Mouse (Mus musculus) forebrain, embryonic 12.5 days (tissue): ENCODE measurements around the gene Bdh1. TPM values are rescaled to one million over a fixed set of nuclear protein-coding genes. Genes with fewer than 3 reads are reported as not detected.
"Not testable (repeated sequence)": the region's sequence is repeated elsewhere in the genome, so short reads cannot be mapped to it uniquely, and the experiment has no call there.

ENCODE experiments used
- ATAC-seq: fragments of 200-750 bp; cut with Nextera tagmentation; 2 replicates; pipeline ENCODE4 v1.8.0; 2017; ENCODE audit warnings: moderate TSS enrichment; ENCODE audit not compliant: low FRiP score
- H3K27ac ChIP-seq: fragments of 300-500 bp; sonication (generic); 2 replicates; pipeline ENCODE4 v1.5.1; 2016; ENCODE audit warnings: mild to moderate bottlenecking
- H3K27me3 ChIP-seq: fragments of 300-500 bp; sonication (generic); 2 replicates; pipeline ENCODE4 v1.6.1; 2016; ENCODE audit warnings: mild to moderate bottlenecking
- H3K36me3 ChIP-seq: fragments of 300-500 bp; sonication (generic); replicated peaks from 2 replicates; pipeline ENCODE4 v1.6.1; 2016; ENCODE audit warnings: mild to moderate bottlenecking
- H3K4me1 ChIP-seq: fragments of 300-500 bp; sonication (generic); 2 replicates; pipeline ENCODE4 v1.6.1; 2016
- H3K4me2 ChIP-seq: fragments of 300-500 bp; sonication (generic); 2 replicates; pipeline ENCODE4 v1.6.1; 2016; ENCODE audit warnings: mild to moderate bottlenecking, moderate library complexity
- H3K4me3 ChIP-seq: fragments of 300-500 bp; sonication (generic); replicated peaks from 2 replicates; pipeline ENCODE4 v1.5.1; 2016; ENCODE audit warnings: mild to moderate bottlenecking
- H3K9ac ChIP-seq: fragments of 300-500 bp; sonication (generic); 2 replicates; pipeline ENCODE4 v1.6.1; 2016; ENCODE audit warnings: mild to moderate bottlenecking
- H3K9me3 ChIP-seq: fragments of 300-500 bp; sonication (generic); 2 replicates; pipeline ENCODE4 v1.6.1; 2016
- WGBS: fragments of 180-500 bp; shearing (Covaris S2); methylation state at CpG from one replicate; pipeline ENCODE4 v1.1.7; 2016; 5-methylcytosine and 5-hydroxymethylcytosine counted together
- polyA plus RNA-seq: library from polyadenylated mRNA; unstranded; fragments of >200 nt; fragmentation: Nextera tagmentation; extraction: Ambion mirVana; gene quantifications from 2 replicates; pipeline ENCODE4 v1.2.1, GENCODE M21; 2016

Gene Bdh1
- polyA plus RNA-seq, 1 experiment from 2014 or later = 51.1 TPM

DNA sequence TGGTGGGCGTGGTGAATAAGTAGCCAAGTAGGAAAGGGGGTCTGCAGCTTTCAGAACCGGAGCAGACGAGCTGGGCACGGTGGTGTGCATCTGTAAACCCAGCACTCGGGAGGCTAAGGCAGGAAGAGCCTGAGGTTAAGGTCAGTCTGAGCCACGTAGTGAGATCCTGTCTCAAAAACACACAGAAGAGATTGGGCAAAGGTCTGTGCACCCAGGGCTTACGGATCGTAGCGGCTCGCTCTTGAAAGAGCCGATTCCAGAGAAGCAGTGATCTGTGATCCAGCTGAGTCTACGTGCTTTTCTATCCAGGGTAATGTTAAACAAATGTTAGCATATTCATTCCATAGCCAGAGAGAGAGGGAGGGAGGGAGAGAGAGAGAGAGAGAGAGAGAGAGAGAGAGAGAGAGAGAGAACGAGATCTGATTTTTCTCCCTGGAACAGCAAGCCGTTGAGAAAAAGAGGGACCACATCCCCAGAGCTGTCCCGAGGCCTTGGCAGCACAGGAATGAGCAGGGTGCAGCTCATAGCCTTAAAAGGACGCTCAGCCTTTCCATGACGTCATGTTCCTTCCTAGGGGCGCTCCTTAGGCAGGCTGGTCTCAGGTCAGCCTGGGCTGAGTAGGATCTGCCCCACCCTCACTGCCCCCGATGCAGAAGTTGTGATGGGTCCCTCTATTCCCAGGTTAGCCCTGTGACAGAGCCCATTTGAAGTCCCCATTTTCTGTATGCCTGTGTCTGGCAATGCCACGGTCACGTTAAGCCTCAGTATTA, 33.4 kb downstream of the Bdh1 start:
- H3K27me3 ChIP-seq = peaks cover 5% of the 10 kb centered on the region
- ATAC-seq = no peak
- peaks cover 16% of the 10 kb centered on the region for H3K4me1 ChIP-seq
- H3K27ac ChIP-seq = no peak overlapping the region
- peaks cover 17% of the 10 kb centered on the region for H3K36me3 ChIP-seq
- no peak overlapping the region for H3K4me3 ChIP-seq
- H3K9me3 ChIP-seq = no peaks in the 10 kb centered on the region
- no peak overlapping the region for H3K4me2 ChIP-seq
- H3K9ac ChIP-seq = no peak overlapping the region
- WGBS = 74% methylated on average over 21 of the region's 21 CpGs

DNA sequence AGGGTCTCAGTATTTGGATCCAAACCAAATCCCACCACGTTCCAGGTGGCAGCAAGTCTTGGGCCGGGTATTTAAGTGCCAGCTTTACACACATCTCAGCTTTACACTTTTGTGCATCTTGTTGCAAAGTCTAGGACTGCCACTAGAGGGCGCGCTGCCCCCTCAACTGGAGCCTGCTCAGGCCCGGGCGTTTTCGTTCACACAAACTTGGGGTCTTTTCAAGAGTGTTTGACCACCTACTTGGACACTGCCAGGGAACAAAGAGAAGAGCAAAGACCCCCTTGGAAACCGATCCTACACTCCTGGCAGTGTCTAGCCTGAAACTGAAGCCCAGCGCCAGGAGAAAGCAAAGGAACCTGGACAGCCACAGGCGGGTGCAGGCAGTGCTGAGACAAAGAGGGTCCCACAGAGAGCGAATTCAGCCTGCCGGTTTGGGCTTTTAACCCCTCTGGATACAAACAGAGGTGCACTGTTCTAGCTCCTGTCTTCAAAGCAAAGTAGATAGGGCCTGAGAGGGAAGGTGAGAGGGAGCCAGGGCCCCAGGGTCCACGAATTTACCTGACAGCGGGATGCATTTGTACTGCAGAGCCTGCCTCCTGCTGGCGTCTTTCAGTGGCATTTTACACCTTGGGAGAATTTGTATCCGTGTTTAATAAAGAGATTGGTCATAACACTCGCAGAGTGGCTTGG, 36.3 kb downstream of the Bdh1 start:
- H3K9me3 ChIP-seq = no peaks in the 10 kb centered on the region
- peaks cover 13% of the 10 kb centered on the region for H3K27me3 ChIP-seq
- peak overlapping the region; percentile 76 for H3K27ac ChIP-seq
- H3K4me3 ChIP-seq = peak overlapping the region; percentile 33
- peak overlapping the region; percentile 56 for H3K4me2 ChIP-seq
- WGBS = 2% methylated on average over 17 of the region's 17 CpGs
- H3K36me3 ChIP-seq = peaks cover 10% of the 10 kb centered on the region
- H3K4me1 ChIP-seq = peaks cover 21% of the 10 kb centered on the region
- peak overlapping the region; percentile 46 for H3K9ac ChIP-seq
- ATAC-seq = peak; percentile 70

DNA sequence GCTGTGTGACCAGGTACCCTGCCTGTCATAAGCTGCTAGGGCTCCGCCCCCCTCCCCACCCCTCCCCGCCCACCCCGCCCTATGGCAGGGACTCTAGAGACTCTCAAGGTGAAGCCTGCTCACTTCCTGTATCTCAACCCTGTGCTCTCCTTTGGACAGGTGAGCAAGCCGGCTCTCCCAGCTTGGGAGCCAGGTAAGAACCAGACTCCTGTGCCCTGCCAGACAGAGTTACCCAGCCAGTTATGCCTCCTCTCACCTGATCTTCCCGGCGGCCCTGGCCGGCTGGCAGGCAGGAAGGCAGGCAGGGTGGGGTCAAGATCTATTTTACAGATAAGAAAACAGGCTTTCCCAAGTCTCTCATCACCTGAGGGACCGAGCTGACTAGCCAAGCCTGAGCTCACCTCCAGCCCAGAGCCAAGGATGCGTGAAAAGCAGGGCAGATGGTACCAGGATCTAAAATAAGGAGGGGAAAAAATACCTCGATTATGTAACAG, 37.9 kb downstream of the Bdh1 start:
- peaks cover 13% of the 10 kb centered on the region for H3K27me3 ChIP-seq
- no peak overlapping the region for H3K4me3 ChIP-seq
- peaks cover 21% of the 10 kb centered on the region for H3K4me1 ChIP-seq
- H3K27ac ChIP-seq = no peak overlapping the region
- H3K36me3 ChIP-seq = peaks cover 8% of the 10 kb centered on the region
- no peak for ATAC-seq
- no peak overlapping the region for H3K9ac ChIP-seq
- no peaks in the 10 kb centered on the region for H3K9me3 ChIP-seq
- no peak overlapping the region for H3K4me2 ChIP-seq
- WGBS = 35% methylated on average over 10 of the region's 10 CpGs

DNA sequence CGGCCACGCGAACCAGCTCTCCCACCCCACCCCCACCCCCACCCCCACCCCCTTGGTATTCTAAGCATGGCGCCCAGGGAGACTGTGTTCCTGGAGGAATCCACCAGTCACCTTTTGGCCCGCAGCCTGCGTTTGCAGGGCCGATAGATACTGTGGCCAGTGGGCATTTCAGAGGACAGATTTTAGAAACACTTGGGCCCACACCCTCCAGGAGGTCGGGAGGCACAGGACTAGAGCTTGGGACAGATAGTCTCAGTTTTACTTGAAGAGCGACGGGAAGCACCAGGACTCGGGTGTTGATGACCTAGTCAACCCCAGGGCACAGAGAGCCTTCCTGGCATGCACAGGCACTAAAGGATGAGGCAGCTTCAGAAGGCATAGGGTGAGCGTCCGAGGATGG, 38.4 kb downstream of the Bdh1 start:
- Histone ChIP-seq H3K4me2 (no peak overlapping the region), H3K27ac (no peak overlapping the region), H3K4me3 (no peak overlapping the region), H3K36me3 (peaks cover 8% of the 10 kb centered on the region), H3K4me1 (peaks cover 21% of the 10 kb centered on the region), H3K27me3 (peaks cover 13% of the 10 kb centered on the region), H3K9ac (no peak overlapping the region), H3K9me3 (no peaks in the 10 kb centered on the region)
- ATAC-seq = no peak
- WGBS = 58% methylated on average over 13 of the region's 13 CpGs

DNA sequence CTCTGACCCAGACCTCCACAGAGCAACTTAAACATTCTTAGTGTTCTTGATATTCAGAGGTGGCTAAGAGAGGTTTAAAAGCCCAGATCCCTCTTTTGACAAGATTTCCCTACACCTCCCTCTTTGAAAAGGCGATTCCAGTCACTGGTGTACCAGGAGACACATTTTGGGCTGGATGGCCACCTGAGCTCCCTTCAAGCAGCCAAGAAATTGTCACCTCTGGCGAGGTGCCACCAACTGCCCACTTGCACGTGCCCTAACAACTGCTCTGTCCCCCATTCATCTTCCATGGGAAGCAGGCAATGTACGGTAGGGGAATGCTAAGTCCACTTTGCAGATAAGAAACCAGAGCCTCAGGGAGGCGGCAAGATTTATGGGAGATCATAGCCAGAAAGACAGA, 39.0 kb downstream of the Bdh1 start:
- Histone ChIP-seq H3K9ac (no peak overlapping the region), H3K9me3 (no peaks in the 10 kb centered on the region), H3K4me1 (peaks cover 21% of the 10 kb centered on the region), H3K36me3 (peaks cover 8% of the 10 kb centered on the region), H3K27me3 (peaks cover 13% of the 10 kb centered on the region), H3K4me3 (no peak overlapping the region), H3K27ac (no peak overlapping the region), H3K4me2 (no peak overlapping the region)
- no peak for ATAC-seq
- WGBS = 89% methylated on average over 5 of the region's 5 CpGs

DNA sequence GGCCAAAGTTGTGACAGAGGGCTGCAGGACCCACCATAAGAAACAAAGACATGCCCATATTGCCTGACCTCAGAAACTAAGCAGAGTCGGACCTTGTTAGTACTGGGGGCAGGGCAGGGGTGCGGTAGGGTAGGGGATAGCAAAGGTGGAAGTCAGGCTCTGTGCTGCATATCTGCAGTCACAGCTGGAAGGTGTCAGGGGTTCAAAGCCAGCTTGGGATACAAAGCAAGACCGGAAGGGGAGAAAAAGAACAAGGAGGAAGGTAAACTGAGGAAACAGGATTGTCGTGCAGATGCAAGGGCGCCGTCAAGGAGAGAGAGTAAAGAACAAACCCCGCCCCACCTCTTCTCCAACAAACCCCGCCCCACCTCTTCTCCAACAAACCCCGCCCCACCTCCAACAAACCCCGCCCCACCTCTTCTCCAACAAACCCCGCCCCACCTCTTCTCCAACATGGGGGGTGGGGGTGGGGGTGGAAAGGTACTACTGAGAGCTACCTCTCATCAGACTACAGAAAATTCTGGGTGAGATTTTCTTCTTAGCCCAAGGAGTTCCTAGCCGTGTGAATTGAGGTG, 40.1 kb downstream of the Bdh1 start:
- H3K4me1 ChIP-seq = peaks cover 21% of the 10 kb centered on the region
- H3K9me3 ChIP-seq = no peaks in the 10 kb centered on the region
- no peak for ATAC-seq
- 29% methylated on average over 12 of the region's 12 CpGs for WGBS
- peaks cover 13% of the 10 kb centered on the region for H3K27me3 ChIP-seq
- H3K36me3 ChIP-seq = no peaks in the 10 kb centered on the region; the same call in 1 of the 2 replicates
- no peak overlapping the region for H3K27ac ChIP-seq
- H3K9ac ChIP-seq = no peak overlapping the region
- no peak overlapping the region for H3K4me3 ChIP-seq
- H3K4me2 ChIP-seq = no peak overlapping the region

DNA sequence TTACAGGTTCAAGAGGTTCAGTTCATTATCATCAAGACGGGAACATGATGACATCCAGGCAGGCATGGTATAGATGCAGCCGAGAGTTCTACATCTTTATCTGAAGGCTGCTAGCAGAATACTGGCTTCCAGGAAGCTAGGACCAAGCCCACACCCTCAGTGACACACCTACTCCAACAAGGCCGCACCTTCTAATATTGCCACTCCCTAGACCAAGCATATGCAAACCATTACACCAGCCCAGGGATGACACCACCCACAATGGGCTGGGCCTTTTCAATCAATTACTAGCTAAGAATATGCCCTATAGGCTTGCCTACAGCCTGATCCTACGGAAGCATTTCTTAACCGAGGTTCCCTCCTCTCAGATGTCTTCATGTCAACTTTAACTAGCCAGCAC, 42.9 kb downstream of the Bdh1 start:
- WGBS = 92% methylated on average over 5 of the region's 5 CpGs
- no peak for ATAC-seq

DNA sequence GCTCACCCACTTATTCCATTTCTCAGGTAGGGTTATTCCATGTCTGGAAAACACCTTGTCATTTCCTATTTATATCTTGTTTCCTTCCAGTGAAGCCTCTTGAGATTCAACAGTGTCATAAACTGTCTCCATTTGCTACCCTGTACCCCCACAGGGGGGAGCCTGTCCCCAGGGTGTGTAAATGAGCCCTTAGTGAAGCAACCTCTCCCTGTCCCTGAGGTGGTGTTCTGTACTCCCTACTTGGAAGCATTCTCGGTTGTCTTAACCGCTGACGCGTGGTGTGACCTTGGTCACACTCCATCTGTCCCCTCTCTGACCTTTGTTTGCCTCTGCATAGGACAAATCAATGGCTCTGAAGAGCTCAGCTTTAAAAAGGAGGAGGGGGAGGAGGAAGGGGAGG, 43.5 kb downstream of the Bdh1 start:
- Histone ChIP-seq H3K4me2 (no peak overlapping the region), H3K9ac (no peak overlapping the region), H3K27me3 (peaks cover 8% of the 10 kb centered on the region; the same call in 1 of the 2 replicates), H3K27ac (no peak overlapping the region), H3K4me3 (no peak overlapping the region), H3K9me3 (no peaks in the 10 kb centered on the region), H3K4me1 (peaks cover 3% of the 10 kb centered on the region), H3K36me3 (no peaks in the 10 kb centered on the region)
- 49% methylated on average over 4 of the region's 4 CpGs for WGBS
- ATAC-seq = no peak

More for the DNA sequence above, 42.9 kb downstream of the Bdh1 start:
- H3K4me3 ChIP-seq = no peak overlapping the region
- H3K36me3 ChIP-seq = no peaks in the 10 kb centered on the region
- peaks cover 10% of the 10 kb centered on the region for H3K4me1 ChIP-seq
- peaks cover 10% of the 10 kb centered on the region for H3K27me3 ChIP-seq
- no peaks in the 10 kb centered on the region for H3K9me3 ChIP-seq
- no peak overlapping the region for H3K4me2 ChIP-seq
- H3K27ac ChIP-seq = no peak overlapping the region
- H3K9ac ChIP-seq = no peak overlapping the region

DNA sequence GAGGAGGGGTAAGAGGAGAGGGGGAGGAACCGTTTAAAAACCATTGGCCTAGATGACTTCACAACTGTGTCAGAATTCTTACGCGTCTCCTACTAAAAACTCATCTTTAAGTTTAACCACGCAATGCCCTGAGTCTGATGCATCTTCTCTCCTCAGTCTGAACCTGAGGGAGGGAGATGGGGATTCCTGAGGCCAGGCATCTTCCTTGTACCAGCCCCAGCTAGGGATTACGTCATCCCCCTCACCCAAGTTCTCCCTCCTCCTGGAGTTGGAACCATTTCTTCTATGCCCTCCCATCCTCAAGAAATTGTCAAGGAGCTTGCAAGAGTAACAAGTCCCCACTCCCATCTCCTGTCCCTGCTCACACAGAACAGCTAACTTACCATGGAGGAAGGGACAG, 44.0 kb downstream of the Bdh1 start:
- H3K36me3 ChIP-seq = no peaks in the 10 kb centered on the region
- ATAC-seq = no peak
- H3K4me2 ChIP-seq = no peak overlapping the region
- H3K4me3 ChIP-seq = no peak overlapping the region
- no peak overlapping the region for H3K27ac ChIP-seq
- peaks cover 3% of the 10 kb centered on the region; the same call in 1 of the 2 replicates for H3K4me1 ChIP-seq
- 85% methylated on average over 5 of the region's 5 CpGs for WGBS
- no peak overlapping the region for H3K9ac ChIP-seq
- 0 out of 2 replicates have a peak, but pooled peaks cover 8% of the 10 kb centered on the region for H3K27me3 ChIP-seq
- no peaks in the 10 kb centered on the region for H3K9me3 ChIP-seq

DNA sequence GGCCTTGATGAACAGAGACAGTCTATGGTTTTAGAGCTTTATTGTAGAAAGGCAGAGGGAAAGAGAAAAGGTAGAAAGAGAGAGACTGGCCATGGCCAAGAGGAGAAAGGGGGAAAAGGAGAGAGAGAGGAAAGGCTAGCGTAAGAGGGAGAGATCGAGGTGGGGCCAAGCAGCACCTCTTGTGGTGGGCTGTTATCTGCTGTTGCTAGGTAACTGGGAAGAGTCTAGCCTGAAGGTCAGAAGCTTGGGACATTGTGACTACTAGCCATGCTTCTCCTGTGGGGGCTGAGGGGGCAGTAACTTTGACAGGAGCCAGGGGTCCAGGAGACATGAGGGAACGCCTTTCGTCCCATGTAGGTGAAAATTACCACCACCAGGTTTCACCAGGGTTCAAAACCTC, 48.7 kb downstream of the Bdh1 start:
- not testable (repeated sequence) for H3K27me3 ChIP-seq, H3K27ac ChIP-seq, H3K9ac ChIP-seq, H3K4me1 ChIP-seq, H3K9me3 ChIP-seq, H3K36me3 ChIP-seq, H3K4me3 ChIP-seq, H3K4me2 ChIP-seq, ATAC-seq
- WGBS = 90% methylated on average over 4 of the region's 4 CpGs

DNA sequence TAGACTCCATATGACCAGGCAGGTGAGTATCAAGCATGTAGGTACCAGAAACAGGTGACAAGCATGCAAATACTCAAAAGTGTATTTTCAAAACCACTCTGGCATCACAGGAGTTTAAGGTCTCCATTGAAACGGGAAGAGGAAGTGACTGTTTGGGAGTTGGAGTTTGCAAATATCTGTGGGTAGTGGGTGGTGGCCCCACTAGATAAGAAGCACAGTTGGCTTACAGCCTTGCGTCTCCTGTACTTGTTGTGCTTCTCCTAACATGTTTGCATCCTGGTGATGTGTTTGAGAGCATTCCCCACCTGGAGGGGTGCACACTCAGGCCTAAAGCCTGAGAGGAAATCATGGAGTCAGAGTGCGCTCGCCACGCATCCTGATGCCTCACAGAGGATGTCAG, 49.9 kb downstream of the Bdh1 start:
- WGBS = 87% methylated on average over 5 of the region's 5 CpGs
- no peak for ATAC-seq
- Histone ChIP-seq H3K36me3 (no peaks in the 10 kb centered on the region), H3K27me3 (no peaks in the 10 kb centered on the region), H3K9me3 (no peaks in the 10 kb centered on the region), H3K4me3 (no peak overlapping the region), H3K4me1 (no peaks in the 10 kb centered on the region), H3K27ac (no peak overlapping the region), H3K4me2 (no peak overlapping the region), H3K9ac (no peak overlapping the region)

DNA sequence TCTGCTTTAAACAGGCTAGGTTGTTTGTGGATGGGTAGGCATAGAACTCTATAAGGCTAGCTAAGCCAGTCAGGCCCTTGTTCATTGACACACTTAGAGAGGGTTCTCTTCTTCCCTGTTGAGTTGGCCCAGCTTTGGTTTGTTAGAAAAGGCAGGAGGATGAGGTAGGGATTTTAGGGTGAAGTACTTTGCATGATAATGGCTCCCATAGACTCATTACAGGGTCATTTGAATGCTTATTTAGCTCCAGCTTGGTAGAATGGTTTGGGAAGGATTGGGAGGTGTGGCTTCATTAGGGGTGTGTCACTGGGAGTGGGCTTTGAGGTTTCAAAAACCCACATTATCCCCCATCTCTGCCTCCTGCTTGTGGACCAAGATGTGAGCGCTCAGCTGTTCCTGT, 51.1 kb downstream of the Bdh1 start:
- Histone ChIP-seq H3K27ac (no peak overlapping the region), H3K4me2 (no peak overlapping the region), H3K9me3 (no peaks in the 10 kb centered on the region), H3K36me3 (no peaks in the 10 kb centered on the region), H3K9ac (no peak overlapping the region), H3K4me3 (no peak overlapping the region), H3K27me3 (no peaks in the 10 kb centered on the region), H3K4me1 (no peaks in the 10 kb centered on the region)
- ATAC-seq = no peak
- WGBS = 94% methylated on average over 1 of the region's 1 CpGs
